In the genomic region with DNA sequence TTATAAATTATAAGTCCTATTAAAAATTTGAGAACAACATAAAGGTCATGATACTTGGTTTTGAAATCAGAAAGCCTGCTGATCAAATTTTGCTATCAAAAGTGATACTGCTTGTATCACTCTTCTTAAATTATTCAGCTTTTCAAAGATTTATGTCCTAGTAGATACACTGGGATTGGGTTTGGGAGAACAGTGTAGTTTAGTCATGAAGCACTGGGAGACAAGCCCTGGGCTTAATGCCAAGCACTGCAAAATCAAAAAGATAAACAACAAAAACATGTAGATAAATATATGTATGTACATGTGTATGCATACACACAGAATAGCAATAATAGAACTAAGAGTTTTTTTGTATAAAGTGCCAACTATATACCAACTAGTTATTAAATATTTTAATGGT, we compare ENCODE assay signal across 21 mouse cellular contexts. TPM values are rescaled to one million over a fixed set of nuclear protein-coding genes. Genes with fewer than 3 reads are reported as not detected.
DNase-seq lines count a peak whose midpoint lies in the region; ATAC-seq and TF ChIP-seq lines count a peak whose summit lies in the region.
"Had no signal": no experiment of that assay in that cellular context is flagged by ENCODE, and none has a peak within 500 bp of the region (broad histone marks: within the 10 kb centered on the region; RNA-seq: fewer than 3 reads in every experiment).

No protein-coding gene starts in this region.

- DNase-seq in lung, embryonic 14.5 days, result peak; percentile 79
- DNase-seq in lung, postnatal 10 days, result no peak
- DNase-seq in lung, postnatal 0 days (ENCODE audit: low spot score), result no peak
- no peak for DNase-seq in lung, postnatal 36 days
- DNase-seq: adrenal gland, adult 2 months; adrenal gland, adult 8-10 months; adrenal gland, postnatal 10 days; adrenal gland, postnatal 14 days; adrenal gland, postnatal 25 days; adrenal gland, postnatal 36 days; B cell, adult 2 months; cerebellum, adult 11 months; cerebellum, adult 11-12 months; cerebellum, adult 18-20 months had no signal

- no peak overlapping the region for H3K4me3 ChIP-seq in lung, embryonic 14.5 days (ENCODE audit: low read depth, low read length)
- H3K4me3 ChIP-seq in lung, embryonic 15.5 days, result no peak overlapping the region
- H3K4me3 ChIP-seq in lung, postnatal 0 days (ENCODE audit: low read depth, low read length), result no peak overlapping the region
- H3K4me3 ChIP-seq in lung, embryonic 16.5 days (ENCODE audit: low read length), result no peak overlapping the region

- no peak for TF ChIP-seq EP300 in lung, postnatal 0 days (IDR thresholded peaks at IDR 0.05)

- no peaks in the 10 kb centered on the region for H3K4me1 ChIP-seq in lung, embryonic 14.5 days (ENCODE audit: insufficient read depth)
- H3K4me1 ChIP-seq in lung, embryonic 15.5 days, result no peaks in the 10 kb centered on the region
- H3K4me1 ChIP-seq in lung, postnatal 0 days (ENCODE audit: insufficient read depth, low read depth, low read length), result no peaks in the 10 kb centered on the region
- H3K4me1 ChIP-seq in lung, embryonic 16.5 days (replicated peaks; ENCODE audit: control insufficient read depth, insufficient read depth, low read length), result no peaks in the 10 kb centered on the region

- no peaks in the 10 kb centered on the region for H3K36me3 ChIP-seq in lung, embryonic 14.5 days (ENCODE audit: insufficient read depth)
- H3K36me3 ChIP-seq in lung, embryonic 15.5 days, result no peaks in the 10 kb centered on the region
- H3K36me3 ChIP-seq in lung, postnatal 0 days (ENCODE audit: insufficient read depth, low read length), result no peaks in the 10 kb centered on the region
- H3K36me3 ChIP-seq in lung, embryonic 16.5 days (ENCODE audit: control insufficient read depth, insufficient read depth, low read length), result no peaks in the 10 kb centered on the region
- H3K36me3 ChIP-seq: G1E had no signal

- no peak overlapping the region for H3K4me2 ChIP-seq in lung, embryonic 14.5 days
- H3K4me2 ChIP-seq in lung, embryonic 15.5 days, result no peak overlapping the region
- no peak overlapping the region for H3K4me2 ChIP-seq in lung, postnatal 0 days (replicated peaks; ENCODE audit: low read depth, low read length)
- no peak overlapping the region for H3K4me2 ChIP-seq in lung, embryonic 16.5 days (ENCODE audit: low read depth, low read length)

- no peak overlapping the region for H3K9ac ChIP-seq in lung, embryonic 14.5 days
- no peak overlapping the region for H3K9ac ChIP-seq in lung, embryonic 15.5 days
- H3K9ac ChIP-seq in lung, postnatal 0 days (replicated peaks; ENCODE audit: low read depth), result no peak overlapping the region
- H3K9ac ChIP-seq in lung, embryonic 16.5 days (ENCODE audit: low read length), result no peak overlapping the region

- no peaks in the 10 kb centered on the region for H3K9me3 ChIP-seq in lung, embryonic 14.5 days (ENCODE audit: low read depth, low read length)
- no peaks in the 10 kb centered on the region for H3K9me3 ChIP-seq in lung, embryonic 15.5 days
- no peaks in the 10 kb centered on the region for H3K9me3 ChIP-seq in lung, postnatal 0 days (ENCODE audit: low read length)
- no peaks in the 10 kb centered on the region for H3K9me3 ChIP-seq in lung, embryonic 16.5 days (ENCODE audit: control insufficient read depth, low read length)
- H3K9me3 ChIP-seq: G1E had no signal

- no peaks in the 10 kb centered on the region for H3K27me3 ChIP-seq in lung, embryonic 14.5 days (ENCODE audit: insufficient read depth, low read length)
- no peaks in the 10 kb centered on the region for H3K27me3 ChIP-seq in lung, embryonic 15.5 days
- H3K27me3 ChIP-seq in lung, postnatal 0 days (replicated peaks; ENCODE audit: insufficient read depth, low read length), result no peaks in the 10 kb centered on the region
- no peaks in the 10 kb centered on the region for H3K27me3 ChIP-seq in lung, embryonic 16.5 days (ENCODE audit: control insufficient read depth, insufficient read depth, low read depth, low read length)
- H3K27me3 ChIP-seq: CH12.LX, Patski had no signal

- no peak for TF ChIP-seq CTCF in lung, embryonic 14.5 days (IDR thresholded peaks at IDR 0.05; ENCODE audit: low read depth)
- no peak for TF ChIP-seq CTCF in lung, postnatal 0 days (IDR thresholded peaks at IDR 0.05)

- H3K27ac ChIP-seq in lung, embryonic 14.5 days (ENCODE audit: low read depth), result no peak overlapping the region
- H3K27ac ChIP-seq in lung, embryonic 15.5 days, result no peak overlapping the region
- no peak overlapping the region for H3K27ac ChIP-seq in lung, postnatal 0 days (ENCODE audit: low read length)
- no peak overlapping the region for H3K27ac ChIP-seq in lung, embryonic 16.5 days (ENCODE audit: low read length)

- ATAC-seq in lung, embryonic 14.5 days (ENCODE audit: insufficient read depth), result peak; percentile 89
- peak; percentile 84; the same call in 1 of the 2 replicates for ATAC-seq in lung, embryonic 15.5 days (ENCODE audit: borderline replicate concordance, extremely low read depth, low FRiP score, low TSS enrichment)
- ATAC-seq in lung, postnatal 0 days, result no peak
- peak; percentile 80 for ATAC-seq in lung, embryonic 16.5 days (ENCODE audit: low read depth)
- ATAC-seq: activated CD4-positive, CD25-positive, alpha-beta regulatory T cell, adult 4 months; CD4-positive, CD25-positive, alpha-beta regulatory T cell, adult 4 months; Patski had no signal

RNA-seq across cellular contexts. Expression of a gene that starts 17.5 kb away (rescaled TPM):
- 13.4 and 16.3 TPM in 2 replicates for polyA plus RNA-seq in lung, embryonic 14.5 days (2014; fragmentation: Nextera tagmentation; extraction: Ambion mirVana)
- polyA plus RNA-seq in lung, embryonic 15.5 days (2015; fragmentation: Nextera tagmentation; extraction: Ambion mirVana), result 13.4 and 14.3 TPM in 2 replicates
- polyA plus RNA-seq in lung, postnatal 0 days (2015; fragmentation: Nextera tagmentation; extraction: Ambion mirVana), result 2.1 and 3.8 TPM in 2 replicates
- 13.1 and 13.7 TPM in 2 replicates for polyA plus RNA-seq in lung, embryonic 16.5 days (2015; fragmentation: Nextera tagmentation; extraction: Ambion mirVana)
- polyA plus RNA-seq: G1E had no signal
